Mouse (Mus musculus): ENCODE measurements around the gene Pomp.

DNA sequence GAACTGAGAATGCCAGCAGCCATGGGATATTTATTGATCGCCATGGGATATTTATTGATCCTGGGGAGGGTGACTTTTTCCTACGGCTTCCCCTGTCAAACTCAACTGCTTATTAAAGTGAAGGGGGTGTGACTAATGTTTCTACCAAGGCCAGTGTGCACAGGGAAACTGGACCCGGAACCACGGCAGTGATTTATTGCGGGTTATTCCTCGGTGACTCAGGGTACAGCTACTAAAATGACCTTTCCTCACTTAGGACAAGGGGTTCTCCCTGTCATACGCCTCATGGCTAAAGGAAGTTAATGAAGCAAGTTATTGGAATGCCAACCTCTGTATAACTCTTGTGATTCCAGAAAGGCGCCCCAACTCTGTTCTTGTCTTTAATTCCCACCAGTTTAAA lies 47.6 kb downstream of the Pomp start:
- no peak for TF ChIP-seq CTCF (IDR thresholded peaks at IDR 0.05; ENCODE audit: insufficient read depth, low read depth, low read length)
- TF ChIP-seq POLR2A (IDR thresholded peaks at IDR 0.05; ENCODE audit: insufficient read depth, low read depth, low read length): no peak

Measured in olfactory bulb, adult 2 months (tissue).